Mouse (Mus musculus) embryo, embryonic 11.5 days (tissue): ENCODE measurements around the gene Wdr70.

Experiments
- DNase-seq: peaks from one replicate; pipeline ENCODE4 v3.0.0-alpha.2; 2012; ENCODE audit warnings: low read depth, low spot score

Wdr70 gene

DNA sequence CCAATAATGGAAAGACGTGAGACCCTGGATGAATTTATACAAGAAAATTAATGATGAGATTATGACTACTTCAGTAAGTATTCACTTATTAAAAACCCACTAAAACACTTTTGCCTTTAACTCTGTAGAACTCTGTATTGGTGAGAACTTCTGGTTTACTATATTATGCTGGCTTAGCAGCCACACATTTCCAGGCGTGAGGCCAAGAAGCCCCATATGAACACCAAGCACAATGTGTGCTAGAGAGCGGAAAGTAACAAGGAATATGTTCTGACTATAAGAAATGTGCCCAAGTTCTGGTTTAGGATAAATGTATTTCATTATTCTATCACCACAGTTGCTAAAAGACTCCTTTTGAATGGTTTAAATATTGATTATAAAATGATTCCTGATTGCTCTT, 68.4 kb downstream of the Wdr70 start:
- no peak for DNase-seq

DNA sequence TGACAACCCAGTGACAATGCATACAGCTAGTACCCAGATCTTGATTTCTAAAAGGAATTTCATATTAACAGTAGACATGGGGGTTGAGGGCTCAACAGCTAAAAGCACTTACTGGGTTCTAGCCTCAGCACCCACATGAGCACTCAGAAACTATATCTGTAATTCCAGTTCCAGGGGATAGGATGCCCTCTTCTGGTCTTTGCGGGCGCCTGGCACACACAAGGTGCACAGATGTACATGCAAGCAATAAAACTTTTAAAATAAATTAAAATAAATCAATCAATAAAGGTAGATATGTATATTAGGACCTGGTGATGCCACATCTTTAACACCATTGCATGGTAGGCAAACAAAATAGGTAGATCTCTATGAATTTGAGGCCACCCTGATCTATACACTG, 71.5 kb downstream of the Wdr70 start:
- DNase-seq: no peak

- DNase-seq: no peak
Measured at GRCm38 (mm10) chr15:8011418-8011817, 87.6 kb downstream of the Wdr70 start.

- peak; percentile 9 for DNase-seq
Measured at GRCm38 (mm10) chr15:8007413-8007812, 91.6 kb downstream of the Wdr70 start.

GRCm38 (mm10) chr15:8006056-8006455, 93.0 kb downstream of the Wdr70 start:
- no peak for DNase-seq

GRCm38 (mm10) chr15:8005506-8005905, 93.5 kb downstream of the Wdr70 start:
- no peak for DNase-seq

DNA sequence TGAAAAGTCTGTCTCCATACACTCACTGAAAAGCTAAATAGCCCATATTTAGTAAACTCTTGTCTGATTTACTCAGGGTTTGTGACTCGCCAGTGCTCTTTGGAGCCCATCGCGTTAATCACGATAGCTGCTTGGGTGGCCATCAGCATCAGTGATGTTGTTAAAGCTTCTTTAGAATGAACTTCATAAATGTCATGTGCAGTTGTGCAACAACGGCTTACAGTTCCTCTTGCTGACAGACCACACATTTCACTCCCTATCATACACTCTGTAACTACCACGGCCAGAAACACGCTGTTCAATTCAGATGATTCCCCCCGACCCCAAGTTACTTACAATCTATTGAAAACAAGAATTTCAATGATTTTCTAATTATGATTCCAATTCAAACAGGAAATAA, 95.2 kb downstream of the Wdr70 start:
- DNase-seq: no peak

DNA sequence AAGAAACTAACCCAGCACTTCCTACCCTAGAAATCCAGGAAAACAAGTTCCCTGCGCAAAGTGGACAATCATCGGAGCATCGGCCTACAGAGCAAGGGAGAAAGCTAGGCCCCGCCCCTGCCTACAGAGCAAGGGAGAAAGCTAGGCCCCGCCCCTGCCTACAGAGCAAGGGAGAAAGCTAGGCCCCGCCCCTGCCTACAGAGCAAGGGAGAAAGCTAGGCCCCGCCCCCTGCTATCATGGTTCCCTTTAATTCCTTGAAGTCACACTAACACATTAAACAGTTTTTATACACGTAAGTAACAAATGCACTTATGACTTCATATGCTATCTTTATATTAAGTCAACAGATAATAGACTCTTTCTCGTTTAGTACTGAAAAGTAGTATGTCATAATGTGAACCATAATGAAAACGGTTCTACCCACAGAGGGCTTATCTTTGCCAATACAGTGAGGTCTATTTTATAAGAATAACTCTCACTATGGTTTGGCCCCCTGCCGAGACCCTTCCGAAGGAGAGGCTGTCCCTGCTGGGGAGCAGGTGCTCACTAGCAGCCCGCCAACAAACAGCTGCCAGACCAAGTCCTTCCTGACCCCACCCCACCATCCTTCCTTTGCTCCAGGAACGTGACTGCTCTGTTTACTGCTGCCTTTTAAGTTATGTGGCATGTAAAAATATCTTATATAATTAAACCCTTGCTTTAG, 100.0 kb downstream of the Wdr70 start:
- no peak for DNase-seq

DNA sequence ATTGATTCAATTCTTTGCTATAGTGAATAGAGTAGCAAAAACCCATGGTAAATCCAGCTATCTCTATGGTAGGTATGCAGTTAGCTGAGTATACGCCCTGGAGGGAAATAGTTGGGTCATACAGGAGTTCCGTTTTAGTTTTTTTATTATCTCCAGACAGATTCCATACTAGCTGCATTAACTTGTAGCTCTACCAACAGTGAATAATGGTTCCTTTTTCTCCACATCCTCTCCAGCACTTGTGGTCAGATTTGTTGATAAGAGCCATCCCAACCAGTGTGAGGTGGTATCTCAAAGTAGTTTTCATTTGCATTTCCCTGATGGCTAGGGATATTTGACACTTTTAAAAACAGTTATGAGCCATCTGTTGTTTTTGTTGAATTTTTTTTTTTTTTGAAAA, 100.9 kb downstream of the Wdr70 start:
- DNase-seq: no peak

DNA sequence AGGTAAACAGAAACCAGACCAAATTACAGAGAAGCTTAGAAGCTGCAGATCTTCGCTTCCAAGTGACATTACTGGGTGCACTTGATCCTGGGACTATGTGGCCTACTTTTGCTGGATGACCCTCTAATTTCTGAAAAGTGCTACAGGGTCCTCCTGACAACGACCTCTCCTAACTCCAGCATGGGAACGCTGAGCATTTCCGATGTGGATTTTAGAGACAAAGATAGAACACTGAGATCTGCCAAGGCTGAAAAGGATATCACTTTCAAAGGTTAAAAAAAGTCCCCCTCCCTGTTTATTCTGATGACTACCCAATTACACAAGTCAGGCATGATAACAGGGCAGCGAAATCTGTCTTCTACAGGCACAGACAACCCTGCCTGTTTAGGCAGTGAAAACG, 105.3 kb downstream of the Wdr70 start:
- DNase-seq: no peak

GRCm38 (mm10) chr15:7990101-7990500, 108.9 kb downstream of the Wdr70 start:
- DNase-seq: no peak

DNA sequence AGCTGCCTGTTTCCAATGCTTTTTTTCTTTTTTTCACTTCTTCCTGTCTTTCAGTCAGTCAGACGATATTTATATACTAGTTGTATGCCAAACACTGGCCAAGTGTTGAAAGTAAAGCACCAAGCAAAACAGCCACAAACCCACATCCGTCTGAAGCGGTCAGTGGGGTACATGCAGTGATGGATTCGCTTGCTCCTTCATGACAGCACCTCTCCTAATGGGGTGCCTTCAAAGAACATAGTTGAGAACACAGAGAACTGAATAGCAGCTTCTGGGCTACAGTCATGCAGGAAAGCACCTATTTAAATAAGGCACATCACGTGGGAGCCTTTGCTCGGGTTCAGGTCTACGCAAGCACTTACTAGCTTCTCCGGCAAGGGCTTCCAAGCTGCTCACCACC, 111.6 kb downstream of the Wdr70 start:
- no peak for DNase-seq

- no peak for DNase-seq
Measured at GRCm38 (mm10) chr15:7986274-7986673, 112.7 kb downstream of the Wdr70 start.

DNA sequence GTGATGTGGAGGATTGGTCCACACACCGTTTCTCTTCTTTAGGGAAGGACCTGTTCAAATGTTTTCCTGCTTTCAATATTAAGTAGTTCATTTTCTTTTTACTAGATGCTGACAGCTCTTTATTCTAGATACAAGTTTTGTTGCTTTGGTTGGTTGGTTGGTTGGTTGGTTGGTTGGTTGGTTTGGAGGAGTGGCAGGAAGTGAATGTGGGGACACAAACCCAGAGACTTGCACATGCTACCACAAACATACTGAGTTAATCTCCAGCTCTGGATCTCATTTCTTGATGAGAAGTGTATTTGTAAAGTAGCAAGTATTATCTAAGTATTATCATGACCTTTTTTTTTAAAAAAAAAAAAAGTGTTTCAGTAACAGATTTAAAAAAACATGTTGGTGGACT, 120.4 kb downstream of the Wdr70 start:
- DNase-seq: no peak

DNA sequence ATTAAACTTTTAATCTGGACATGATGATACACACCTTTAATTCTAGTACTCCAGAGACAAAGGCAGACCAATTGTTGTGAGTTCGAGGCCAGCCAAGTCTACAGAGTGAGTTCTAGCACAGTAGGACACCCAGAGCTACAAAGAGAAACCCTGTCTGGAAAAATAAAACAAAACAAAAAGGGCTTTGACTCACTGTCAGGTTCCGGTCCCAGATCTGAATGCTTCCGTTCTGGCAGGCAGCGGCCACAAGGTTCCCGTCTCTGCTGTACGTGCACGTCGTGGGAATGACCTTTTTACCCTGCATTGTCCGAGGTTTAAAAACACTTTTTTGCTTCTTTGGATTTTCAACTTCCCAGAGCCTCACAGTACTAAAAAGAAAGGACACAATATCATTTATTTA, 122.2 kb downstream of the Wdr70 start:
- no peak for DNase-seq

DNA sequence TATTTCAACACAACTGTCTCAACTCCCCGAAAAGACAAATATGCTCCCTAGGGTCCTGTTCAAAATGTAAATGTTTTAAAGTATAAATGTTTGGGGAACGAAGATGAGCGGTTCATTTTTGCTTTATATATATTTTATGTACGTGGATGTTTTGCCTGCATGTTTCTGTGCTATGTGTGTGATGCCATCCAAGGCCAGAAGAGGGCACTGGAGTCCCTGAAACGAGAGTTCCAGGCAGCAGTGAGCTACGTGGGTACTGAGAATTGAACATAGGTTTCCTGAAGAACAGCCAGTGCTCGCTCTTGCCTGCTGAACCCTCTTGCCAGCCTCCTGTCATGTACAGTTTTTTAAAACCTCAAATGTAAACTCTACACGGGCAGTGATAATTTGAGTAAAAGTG, 124.6 kb downstream of the Wdr70 start:
- no peak for DNase-seq

GRCm38 (mm10) chr15:7972528-7972927, 126.5 kb downstream of the Wdr70 start:
- no peak for DNase-seq

GRCm38 (mm10) chr15:7962786-7963185, 136.2 kb downstream of the Wdr70 start:
- DNase-seq: no peak

DNA sequence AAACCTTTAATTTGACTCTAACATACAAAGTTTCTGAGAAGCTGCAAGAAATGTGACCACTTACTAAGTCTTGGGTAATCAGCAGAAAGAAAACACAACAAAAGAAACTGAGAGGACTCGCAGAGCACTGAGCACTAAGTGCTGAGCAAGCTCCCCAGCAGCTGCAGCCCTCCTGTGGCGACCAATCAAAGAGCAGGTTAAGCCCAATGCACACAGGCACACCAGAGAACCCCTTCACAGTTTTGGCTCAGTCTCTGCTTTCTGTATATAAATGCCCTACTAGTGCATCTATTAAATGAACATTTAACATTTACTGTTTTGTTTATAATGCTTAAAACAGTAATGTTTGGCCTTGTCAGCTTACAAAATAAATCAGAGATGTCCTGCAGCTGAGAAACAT, 137.5 kb downstream of the Wdr70 start:
- DNase-seq: no peak

GRCm38 (mm10) chr15:7956899-7957298, 142.1 kb downstream of the Wdr70 start:
- no peak for DNase-seq

- DNase-seq: no peak
Measured at GRCm38 (mm10) chr15:7950561-7950960, 148.4 kb downstream of the Wdr70 start.

GRCm38 (mm10) chr15:7941690-7942089, 157.3 kb downstream of the Wdr70 start:
- DNase-seq: no peak

DNA sequence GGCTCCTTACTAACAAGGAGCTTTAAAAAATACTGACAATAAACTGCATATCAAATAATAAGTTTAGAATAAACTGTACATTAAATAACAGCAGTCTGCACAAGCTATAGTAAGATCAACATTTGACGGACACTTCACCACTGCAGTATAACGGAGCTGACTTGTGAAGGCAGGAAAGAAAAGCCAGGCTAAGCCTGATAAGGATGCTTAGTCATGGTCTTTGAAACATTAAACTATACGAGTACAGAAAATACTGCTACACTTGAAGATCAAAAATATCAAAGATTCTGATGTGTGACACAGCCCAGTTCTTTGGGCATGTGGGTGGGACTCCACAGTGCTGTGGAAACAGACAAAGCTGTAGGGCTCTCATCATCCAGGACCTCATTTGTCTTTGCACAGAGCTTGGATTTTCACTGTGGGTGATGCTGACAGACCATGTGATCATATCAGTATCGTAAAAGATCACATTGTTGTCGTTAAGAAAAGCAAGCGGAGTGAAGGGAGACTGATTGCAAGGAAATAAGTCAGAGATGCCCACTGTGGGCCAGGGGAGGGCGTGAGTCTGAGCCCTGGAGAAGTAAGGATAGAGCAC, 163.3 kb downstream of the Wdr70 start:
- DNase-seq: no peak

DNA sequence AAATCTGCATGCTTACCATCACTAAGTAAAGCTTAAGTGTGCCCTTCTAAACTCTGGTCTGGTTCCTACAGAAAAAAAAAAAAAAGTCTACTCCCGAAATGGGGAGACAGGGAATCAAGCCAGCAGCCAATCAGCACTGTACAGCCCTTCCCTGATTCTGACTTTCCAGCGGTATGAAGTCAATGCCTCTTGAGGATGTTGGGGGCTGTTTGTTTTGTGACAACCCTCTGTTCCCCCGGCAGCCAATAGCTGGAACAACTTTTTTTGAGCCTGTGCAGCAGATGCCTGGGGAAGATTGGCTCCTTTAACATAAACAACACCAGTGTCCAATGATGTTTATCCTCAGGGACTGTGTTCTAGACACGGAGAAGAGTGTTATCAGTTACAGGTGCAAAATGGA, 164.4 kb downstream of the Wdr70 start:
- no peak for DNase-seq
